Mouse (Mus musculus) heart, embryonic 12.5 days (tissue): ENCODE data around the gene Dlx6. TPM values are rescaled to one million over a fixed set of nuclear protein-coding genes. Genes with fewer than 3 reads are reported as not detected.

ENCODE experiments used
- ATAC-seq: fragments of 200-750 bp; cut with Nextera tagmentation; 2 replicates; pipeline ENCODE4 v1.8.0; 2017; ENCODE audit warnings: moderate TSS enrichment, moderate library complexity; ENCODE audit not compliant: insufficient number of reproducible peaks, low FRiP score
- H3K27ac ChIP-seq: fragments of 300-500 bp; sonication (generic); 2 replicates; pipeline ENCODE4 v1.5.1; 2016; ENCODE audit warnings: mild to moderate bottlenecking, moderate library complexity; ENCODE audit not compliant: poor library complexity, severe bottlenecking
- H3K27me3 ChIP-seq: fragments of 300-500 bp; sonication (generic); replicated peaks from 2 replicates; pipeline ENCODE4 v1.6.1; 2016; ENCODE audit warnings: mild to moderate bottlenecking, moderate library complexity
- H3K36me3 ChIP-seq: fragments of 300-500 bp; sonication (generic); 2 replicates; pipeline ENCODE4 v1.6.1; 2016; ENCODE audit warnings: mild to moderate bottlenecking, moderate library complexity
- H3K4me1 ChIP-seq: fragments of 300-500 bp; sonication (generic); replicated peaks from 2 replicates; pipeline ENCODE4 v1.6.1; 2016; ENCODE audit warnings: mild to moderate bottlenecking
- H3K4me2 ChIP-seq: fragments of 300-500 bp; sonication (generic); 2 replicates; pipeline ENCODE4 v1.6.1; 2016; ENCODE audit warnings: mild to moderate bottlenecking, moderate library complexity
- H3K4me3 ChIP-seq: fragments of 300-500 bp; sonication (generic); 2 replicates; pipeline ENCODE4 v1.5.1; 2016; ENCODE audit warnings: mild to moderate bottlenecking
- H3K9ac ChIP-seq: fragments of 300-500 bp; sonication (generic); 2 replicates; pipeline ENCODE4 v1.6.1; 2016; ENCODE audit warnings: mild to moderate bottlenecking, moderate library complexity
- H3K9me3 ChIP-seq: fragments of 300-500 bp; sonication (generic); replicated peaks from 2 replicates; pipeline ENCODE4 v1.6.1; 2016; ENCODE audit warnings: mild to moderate bottlenecking, moderate library complexity
- WGBS: fragments of 180-500 bp; shearing (Covaris S2); methylation state at CpG from one replicate; pipeline ENCODE4 v1.1.7; 2016; 5-methylcytosine and 5-hydroxymethylcytosine counted together
- polyA plus RNA-seq: library from polyadenylated mRNA; unstranded; fragments of >200 nt; fragmentation: Nextera tagmentation; extraction: Ambion mirVana; gene quantifications from 2 replicates; pipeline ENCODE4 v1.2.1, GENCODE M21; 2016

Dlx6 gene
- polyA plus RNA-seq, 1 experiment from 2014 or later, result not detected

DNA sequence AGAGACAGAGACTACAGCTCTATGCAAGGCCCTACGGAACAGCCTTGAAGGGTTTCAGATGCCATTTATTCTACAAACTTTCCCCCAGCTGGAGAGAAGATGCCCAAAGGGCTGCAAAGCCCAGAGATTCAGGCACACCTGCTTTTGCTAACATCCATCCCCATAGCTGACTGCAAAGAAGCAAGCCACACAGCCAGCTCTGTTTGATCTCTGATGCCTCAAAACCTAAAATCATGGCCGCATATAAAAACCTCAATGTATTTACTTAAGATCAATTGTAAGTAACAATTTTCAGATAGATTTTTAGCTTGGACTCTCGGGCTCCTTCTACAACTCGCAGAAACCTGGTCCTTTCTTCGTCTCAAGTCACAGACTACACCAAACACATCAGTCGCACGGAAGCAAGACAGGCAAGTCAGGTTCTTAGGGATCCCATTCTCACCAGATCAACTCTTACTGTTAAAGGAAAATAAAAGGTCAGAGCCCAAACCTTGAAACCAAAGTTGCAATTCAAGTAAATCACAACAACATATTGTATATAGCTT lies 7.8 kb downstream of the Dlx6 start:
- WGBS, result 3% methylated on average over 7 of the region's 7 CpGs

GRCm38 (mm10) chr6:6871692-6872091 lies 8.6 kb downstream of the Dlx6 start:
- ATAC-seq, result no peak
- H3K27ac ChIP-seq, result no peak overlapping the region
- peaks cover 16% of the 10 kb centered on the region for H3K4me1 ChIP-seq
- WGBS, result 10% methylated on average over 5 of the region's 5 CpGs
- H3K9ac ChIP-seq, result no peak overlapping the region
- H3K9me3 ChIP-seq, result no peaks in the 10 kb centered on the region
- H3K4me2 ChIP-seq, result no peak overlapping the region
- no peak overlapping the region for H3K4me3 ChIP-seq
- no peaks in the 10 kb centered on the region for H3K36me3 ChIP-seq
- H3K27me3 ChIP-seq, result peaks cover 88% of the 10 kb centered on the region

More for the DNA sequence above, 7.8 kb downstream of the Dlx6 start:
- Histone ChIP-seq H3K9me3 (no peaks in the 10 kb centered on the region), H3K9ac (no peak overlapping the region), H3K27ac (no peak overlapping the region), H3K4me3 (no peak overlapping the region), H3K4me2 (no peak overlapping the region), H3K27me3 (peaks cover 87% of the 10 kb centered on the region), H3K4me1 (peaks cover 16% of the 10 kb centered on the region), H3K36me3 (no peaks in the 10 kb centered on the region)
- no peak for ATAC-seq

DNA sequence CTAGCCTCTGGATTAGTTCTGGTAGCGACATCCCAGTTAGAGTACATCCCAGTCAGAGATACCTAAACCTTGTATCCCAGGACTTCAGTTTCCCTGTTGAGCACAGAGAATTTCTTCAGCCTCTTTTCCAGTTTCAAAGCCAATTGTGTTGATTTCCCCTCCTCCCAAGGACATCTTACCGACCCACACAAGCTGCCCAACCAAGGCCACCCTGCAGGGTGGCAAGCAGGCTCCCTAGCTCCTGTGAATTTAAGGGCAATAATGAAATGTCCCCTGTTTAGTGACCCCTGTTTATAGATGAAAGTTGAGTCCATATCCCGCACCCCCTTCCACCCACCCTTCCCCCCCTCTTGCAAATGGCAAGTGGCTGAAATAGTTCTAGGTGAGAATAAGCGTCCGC lies 9.7 kb downstream of the Dlx6 start:
- H3K9me3 ChIP-seq, result no peaks in the 10 kb centered on the region
- H3K27me3 ChIP-seq, result peaks cover 86% of the 10 kb centered on the region
- H3K4me1 ChIP-seq, result peaks cover 16% of the 10 kb centered on the region
- ATAC-seq, result no peak
- no peak overlapping the region for H3K27ac ChIP-seq
- no peak overlapping the region for H3K4me2 ChIP-seq
- H3K4me3 ChIP-seq, result no peak overlapping the region
- WGBS, result 1% methylated on average over 5 of the region's 5 CpGs
- no peaks in the 10 kb centered on the region for H3K36me3 ChIP-seq
- H3K9ac ChIP-seq, result no peak overlapping the region

DNA sequence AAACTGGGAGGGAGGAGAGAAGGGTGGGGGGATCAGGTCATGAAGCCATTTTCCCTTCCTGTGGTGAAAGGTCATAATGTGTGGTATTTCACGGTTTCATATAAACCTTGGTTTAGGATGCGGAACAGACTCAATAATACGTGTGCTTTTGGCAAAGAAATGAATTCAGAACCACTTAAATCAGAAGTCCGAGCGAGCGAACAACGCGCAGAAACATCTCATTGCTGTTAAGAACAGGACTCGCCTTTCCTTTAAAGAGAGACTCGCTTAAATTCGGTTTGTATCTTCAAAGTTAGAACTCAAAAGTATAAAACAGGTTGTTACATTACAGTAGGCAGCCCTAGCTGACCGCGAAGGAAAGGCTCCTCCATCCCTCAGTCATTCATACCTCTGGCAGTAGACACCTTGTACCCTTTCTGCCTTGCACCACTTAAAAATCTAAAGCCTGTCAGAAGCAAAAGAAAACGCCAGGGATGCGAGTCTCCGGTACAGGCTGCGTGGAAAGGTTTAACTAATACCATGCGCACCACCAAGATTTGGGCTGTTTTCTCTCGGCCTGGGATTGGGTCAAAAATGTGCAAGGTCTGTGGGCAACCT lies 10.4 kb downstream of the Dlx6 start:
- no peaks in the 10 kb centered on the region for H3K36me3 ChIP-seq

DNA sequence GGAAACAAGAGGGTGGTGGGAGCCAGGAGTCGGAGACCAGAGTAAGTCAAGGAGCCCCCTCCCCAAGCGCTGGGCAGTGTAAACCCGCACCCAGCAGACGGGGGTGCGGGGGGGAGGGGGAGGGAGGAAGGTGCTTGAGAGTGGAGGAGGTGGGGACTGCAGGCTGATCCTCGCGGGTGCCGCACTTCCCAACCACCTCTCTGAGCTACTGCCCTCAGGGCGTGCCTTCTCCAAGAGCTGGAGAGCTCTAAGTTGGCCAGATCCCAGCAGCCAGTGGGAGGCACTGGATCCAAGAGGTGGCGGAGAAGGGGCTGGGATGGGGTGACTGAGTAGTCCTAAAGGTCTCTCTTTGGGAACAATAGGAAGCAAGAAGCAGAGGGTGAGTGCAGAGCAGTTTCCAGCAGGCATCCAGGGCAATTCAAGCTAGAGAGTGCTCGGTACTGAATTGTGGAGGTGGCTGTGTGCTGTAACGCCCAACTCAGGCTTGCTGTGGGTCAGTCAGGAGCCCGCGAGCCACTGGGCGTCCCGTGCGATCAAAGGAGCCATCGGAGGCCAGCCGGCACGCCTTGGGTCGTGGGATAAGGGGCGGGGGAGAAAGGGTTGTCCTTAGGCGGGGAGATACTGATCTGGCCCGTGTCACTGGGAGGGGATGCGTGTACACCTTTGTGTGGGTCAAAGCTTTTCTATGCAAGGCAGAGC lies 11.1 kb downstream of the Dlx6 start:
- Histone ChIP-seq H3K36me3 (no peaks in the 10 kb centered on the region), H3K4me2 (peak overlapping the region; percentile 12; the same call in 1 of the 2 replicates), H3K9ac (no peak overlapping the region), H3K4me1 (peaks cover 26% of the 10 kb centered on the region), H3K9me3 (no peaks in the 10 kb centered on the region), H3K27me3 (peaks cover 91% of the 10 kb centered on the region), H3K4me3 (peak overlapping the region; percentile 17; the same call in 1 of the 2 replicates), H3K27ac (no peak overlapping the region)
- peak; percentile 34 for ATAC-seq
- WGBS, result under 1% methylated on average over 24 of the region's 25 CpGs

More for the DNA sequence above, 10.4 kb downstream of the Dlx6 start:
- Histone ChIP-seq H3K9me3 (no peaks in the 10 kb centered on the region), H3K4me3 (no peak overlapping the region), H3K4me1 (peaks cover 20% of the 10 kb centered on the region), H3K27me3 (peaks cover 89% of the 10 kb centered on the region), H3K27ac (no peak overlapping the region), H3K9ac (no peak overlapping the region), H3K4me2 (0 out of 2 replicates have a peak overlapping the region, but pooled peaks have one; percentile 12)
- no peak for ATAC-seq
- WGBS, result under 1% methylated on average over 19 of the region's 19 CpGs

DNA sequence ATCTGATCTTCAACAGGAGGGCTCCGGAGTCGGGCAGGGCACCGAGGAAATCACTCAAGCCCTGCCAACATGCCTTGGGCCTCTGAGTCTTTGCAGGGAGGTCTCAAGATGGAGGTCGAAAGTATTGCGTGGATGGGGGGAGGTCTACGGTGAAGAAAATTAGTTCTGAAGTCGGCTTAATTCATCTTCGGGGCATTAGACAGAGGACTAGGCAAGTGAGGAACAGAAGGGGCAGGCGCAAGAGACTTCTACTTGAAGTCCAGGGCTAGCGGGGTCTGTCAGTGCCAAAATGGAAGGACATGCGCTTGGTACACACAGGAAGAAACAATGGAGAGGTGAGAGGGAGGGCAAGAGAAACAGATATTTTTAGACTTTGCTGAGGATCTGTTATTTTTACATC lies 12.0 kb downstream of the Dlx6 start:
- no peak overlapping the region for H3K9ac ChIP-seq
- no peak overlapping the region for H3K4me3 ChIP-seq
- no peaks in the 10 kb centered on the region for H3K9me3 ChIP-seq
- 0% methylated on average over 11 of the region's 11 CpGs for WGBS
- H3K27me3 ChIP-seq, result peaks cover 89% of the 10 kb centered on the region
- peaks cover 33% of the 10 kb centered on the region for H3K4me1 ChIP-seq
- H3K27ac ChIP-seq, result no peak overlapping the region
- H3K36me3 ChIP-seq, result no peaks in the 10 kb centered on the region
- H3K4me2 ChIP-seq, result no peak overlapping the region
- ATAC-seq, result no peak

DNA sequence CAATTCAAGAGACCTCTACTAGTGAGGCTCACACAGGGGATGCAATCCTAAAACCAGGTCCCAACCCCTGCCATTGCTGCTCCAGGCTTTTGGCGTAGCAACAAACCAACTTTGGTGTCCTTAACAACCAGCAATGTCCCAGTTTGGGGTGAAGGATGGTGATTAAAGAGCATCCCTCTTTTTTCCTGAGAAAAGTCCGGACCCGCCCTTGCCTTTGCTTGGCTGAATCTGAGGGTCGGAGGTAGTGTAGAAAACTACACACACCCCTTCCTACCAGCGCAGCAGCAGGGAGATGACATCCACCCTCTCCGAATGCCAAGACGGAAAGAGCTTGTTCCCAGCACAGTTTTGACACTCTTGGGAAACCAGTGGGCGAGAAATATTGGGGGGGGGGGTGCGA lies 12.5 kb downstream of the Dlx6 start:
- Histone ChIP-seq H3K9me3 (no peaks in the 10 kb centered on the region), H3K4me2 (no peak overlapping the region), H3K4me3 (no peak overlapping the region), H3K27ac (no peak overlapping the region), H3K36me3 (no peaks in the 10 kb centered on the region), H3K4me1 (peaks cover 38% of the 10 kb centered on the region), H3K27me3 (peaks cover 88% of the 10 kb centered on the region), H3K9ac (no peak overlapping the region)
- no peak for ATAC-seq
- 3% methylated on average over 9 of the region's 9 CpGs for WGBS

- H3K4me1 ChIP-seq, result peaks cover 43% of the 10 kb centered on the region
- H3K36me3 ChIP-seq, result no peaks in the 10 kb centered on the region
- H3K4me2 ChIP-seq, result no peak overlapping the region
- H3K9ac ChIP-seq, result no peak overlapping the region
- H3K27me3 ChIP-seq, result peaks cover 86% of the 10 kb centered on the region
- H3K27ac ChIP-seq, result no peak overlapping the region
- WGBS, result 5% methylated on average over 2 of the region's 2 CpGs
- H3K4me3 ChIP-seq, result no peak overlapping the region
- no peaks in the 10 kb centered on the region for H3K9me3 ChIP-seq
- ATAC-seq, result no peak
Measured at GRCm38 (mm10) chr6:6876231-6876630, 13.1 kb downstream of the Dlx6 start.

- H3K4me1 ChIP-seq, result peaks cover 46% of the 10 kb centered on the region
- no peaks in the 10 kb centered on the region for H3K36me3 ChIP-seq
- no peaks in the 10 kb centered on the region for H3K9me3 ChIP-seq
- 11% methylated on average over 7 of the region's 7 CpGs for WGBS
- no peak overlapping the region for H3K27ac ChIP-seq
- ATAC-seq, result no peak
- H3K27me3 ChIP-seq, result peaks cover 87% of the 10 kb centered on the region
- no peak overlapping the region for H3K9ac ChIP-seq
- H3K4me2 ChIP-seq, result no peak overlapping the region
- no peak overlapping the region for H3K4me3 ChIP-seq
Measured at GRCm38 (mm10) chr6:6876731-6877130, 13.6 kb downstream of the Dlx6 start.

DNA sequence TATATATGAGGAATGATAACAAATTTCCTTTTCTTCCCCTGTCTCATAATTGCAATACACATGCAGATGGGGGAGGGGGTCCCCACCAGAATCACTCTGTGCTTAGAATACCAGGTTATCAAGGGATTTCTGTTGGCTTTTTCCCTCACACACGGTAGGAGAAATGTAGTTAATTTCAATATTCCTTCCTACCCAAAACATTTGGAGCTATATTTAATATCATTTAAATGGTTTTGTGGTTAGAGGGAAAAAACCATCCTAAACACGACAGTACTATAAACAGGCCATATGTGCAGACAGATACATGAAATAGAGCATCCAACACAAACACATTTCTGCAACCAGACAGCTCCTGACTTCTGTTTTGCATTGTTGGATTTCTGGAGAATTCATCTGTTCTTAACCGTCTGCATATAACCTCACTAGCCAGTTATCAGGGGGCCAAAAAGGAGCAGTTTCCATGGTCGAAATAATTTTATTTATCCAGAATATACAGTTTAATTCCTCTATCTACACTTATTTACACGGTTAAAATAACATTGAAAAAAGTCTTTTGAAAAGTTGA lies 14.3 kb downstream of the Dlx6 start:
- no peak overlapping the region for H3K27ac ChIP-seq
- no peak overlapping the region for H3K4me2 ChIP-seq
- H3K36me3 ChIP-seq, result no peaks in the 10 kb centered on the region
- 14% methylated on average over 5 of the region's 5 CpGs for WGBS
- no peak overlapping the region for H3K9ac ChIP-seq
- no peak overlapping the region for H3K4me3 ChIP-seq
- H3K27me3 ChIP-seq, result peaks cover 85% of the 10 kb centered on the region
- H3K4me1 ChIP-seq, result peaks cover 46% of the 10 kb centered on the region
- no peaks in the 10 kb centered on the region for H3K9me3 ChIP-seq
- no peak for ATAC-seq
